Mouse (Mus musculus) adrenal gland, adult 8-10 months (tissue): Measurements from ENCODE around the gene Clec4a2. TPM values are rescaled to one million over a fixed set of nuclear protein-coding genes. Genes with fewer than 3 reads are reported as not detected.
"Not testable (repeated sequence)": the region's sequence is repeated elsewhere in the genome, so short reads cannot be mapped to it uniquely, and the experiment has no call there.

Source experiments
- DNase-seq: peaks from one replicate; pipeline ENCODE4 v3.0.0; 2022
- total RNA-seq, 4 experiments: library from RNA; stranded (reverse); gene quantifications; 2 replicates each; pipeline ENCODE4 v1.2.4; 2022

Gene Clec4a2
- 1 to 10 TPM; 3.5 to 7.4 (median 5.0) TPM for total RNA-seq

DNA sequence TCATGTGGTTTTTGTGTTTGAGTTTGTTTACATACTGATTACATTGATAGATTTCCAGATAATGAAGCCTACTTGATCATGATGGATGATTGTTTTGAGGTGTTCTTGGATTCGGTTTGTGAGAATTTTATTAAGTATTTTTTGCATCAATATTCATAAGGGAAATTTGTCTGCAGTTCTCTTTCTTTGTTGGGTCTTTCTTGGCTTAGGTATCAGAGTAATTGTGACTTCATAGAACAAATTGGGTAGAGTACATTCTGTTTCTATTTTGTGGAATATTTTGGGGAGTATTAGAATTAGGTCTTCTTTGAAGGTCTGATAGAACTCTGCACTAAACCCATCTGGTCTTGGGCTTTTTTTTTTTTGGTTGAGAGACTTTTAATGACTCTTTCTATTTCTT is at the start of gene Clec4a2:
Clec4a2 (plus strand) TSS at position 301 of the 400 bp plus-strand sequence.
- not testable (repeated sequence) for DNase-seq

DNA sequence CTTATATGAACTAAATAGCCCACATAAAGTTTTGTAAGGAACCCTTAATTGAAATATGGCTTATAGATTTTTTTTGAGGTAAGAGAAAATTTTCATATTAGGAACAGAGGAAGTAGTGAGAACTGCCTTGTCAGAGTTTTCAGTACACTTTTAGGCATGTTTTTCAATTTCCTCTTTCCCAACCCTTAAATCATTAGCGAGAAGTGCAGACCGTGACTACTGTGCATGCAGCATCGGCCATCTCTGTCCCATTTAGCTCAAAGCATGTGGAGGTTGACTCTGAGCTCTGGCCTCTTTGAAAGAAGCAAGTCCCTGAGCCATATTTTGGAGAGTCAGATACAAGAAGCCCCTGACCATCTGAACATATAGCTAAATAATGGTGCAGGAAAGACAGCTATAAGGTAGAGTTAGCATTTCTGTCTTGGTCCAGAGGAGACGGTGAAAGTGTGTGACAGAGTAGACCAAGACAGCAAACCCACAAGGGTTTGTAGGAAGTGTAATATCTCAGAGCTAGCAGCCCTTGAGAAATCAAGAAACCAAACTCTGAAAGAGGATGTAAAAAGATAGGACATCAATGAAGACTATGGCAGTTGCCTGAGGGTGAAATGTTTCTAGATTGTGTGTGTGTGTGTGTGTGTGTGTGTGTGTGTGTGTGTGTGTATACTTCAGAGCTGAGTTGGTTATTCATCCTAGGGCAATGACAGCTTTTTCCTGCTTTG is 10.9 kb upstream of the Clec4a2 start:
- DNase-seq, result no peak

DNA sequence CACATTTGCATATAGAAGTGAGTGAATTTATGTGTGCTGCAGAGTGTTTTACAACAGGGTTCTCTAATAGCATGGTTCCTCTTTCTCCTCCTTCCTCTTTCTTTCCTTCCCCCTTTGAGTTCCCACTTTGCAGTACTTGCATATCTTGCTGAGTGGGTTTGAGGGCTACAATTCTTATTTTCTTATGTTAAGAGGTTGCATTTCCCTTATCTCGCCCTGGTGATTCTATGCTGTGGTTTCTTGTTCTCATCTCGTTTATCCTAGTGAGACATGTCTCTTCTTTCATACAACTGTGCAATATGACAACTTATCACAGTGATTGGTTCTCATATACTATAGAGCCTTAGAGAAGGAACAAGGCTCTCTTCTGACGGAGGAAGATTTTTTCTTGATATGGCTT is 17.0 kb downstream of the Clec4a2 start:
- no peak for DNase-seq

DNA sequence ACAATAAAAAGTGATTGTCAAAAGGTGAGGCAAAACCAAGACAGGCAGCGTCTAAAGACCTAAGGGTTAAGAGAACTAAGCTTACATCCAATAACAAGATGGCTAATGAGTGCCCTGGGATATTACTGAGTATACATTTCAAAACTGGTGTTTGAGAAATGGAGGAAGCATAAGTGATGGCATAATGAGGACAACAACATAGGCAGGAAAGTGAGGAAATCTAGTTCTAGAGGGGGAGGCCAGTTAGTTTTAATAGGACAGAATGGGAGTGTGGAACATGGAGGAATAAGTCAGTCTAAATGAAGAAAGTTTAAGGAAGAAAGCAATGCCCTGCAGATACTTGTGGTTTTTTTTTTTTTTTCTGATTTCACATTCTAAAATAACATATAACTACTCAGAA is 20.9 kb downstream of the Clec4a2 start:
- no peak for DNase-seq

DNA sequence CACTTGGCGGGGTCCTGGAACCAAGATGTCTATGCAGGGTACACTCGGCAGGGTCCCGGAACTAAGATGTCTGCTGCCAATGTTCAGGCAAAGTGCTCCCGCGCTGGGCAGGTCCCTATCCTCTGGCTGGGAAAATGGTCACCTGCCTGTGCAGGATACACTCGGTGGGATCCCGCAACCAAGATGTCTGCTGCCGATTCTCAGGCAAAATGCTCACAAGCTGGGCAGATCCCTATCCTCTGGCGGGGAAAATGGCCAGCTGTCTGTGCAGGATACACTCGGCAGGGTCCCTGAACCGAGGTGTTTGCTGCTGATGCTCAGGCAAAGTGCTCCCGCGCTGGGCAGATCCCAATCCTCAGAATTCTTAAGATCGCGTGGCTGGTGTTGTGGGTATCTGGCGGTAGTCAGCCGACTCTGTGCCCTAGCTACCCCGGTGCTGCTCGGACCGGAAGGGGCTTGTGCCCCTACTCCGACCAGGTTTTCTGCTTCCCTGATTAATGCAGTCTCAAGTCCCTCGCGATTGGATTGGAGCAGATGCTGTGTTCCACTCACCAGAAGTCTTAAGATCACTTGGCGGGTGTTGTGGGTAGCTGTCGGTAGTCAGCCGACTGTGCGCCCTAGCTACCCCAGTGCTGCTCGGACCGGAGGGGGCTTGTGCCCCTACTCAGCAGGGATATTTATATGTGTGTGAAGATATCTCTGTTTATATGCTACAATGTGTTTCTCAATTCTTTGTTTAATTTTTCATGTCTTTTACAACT is 31.7 kb downstream of the Clec4a2 start:
- not testable (repeated sequence) for DNase-seq

- DNase-seq, result no peak
Measured at GRCm38 (mm10) chr6:123170106-123170505, 63.9 kb downstream of the Clec4a2 start.

- DNase-seq, result no peak
Measured at GRCm38 (mm10) chr6:123171040-123171439, 64.8 kb downstream of the Clec4a2 start.

- DNase-seq, result no peak
Measured at GRCm38 (mm10) chr6:123172593-123172992, 66.4 kb downstream of the Clec4a2 start, which contains the start of gene Clec4b2. Gene Clec4b2, plus strand, starts transcription at chr6:123172893.

DNA sequence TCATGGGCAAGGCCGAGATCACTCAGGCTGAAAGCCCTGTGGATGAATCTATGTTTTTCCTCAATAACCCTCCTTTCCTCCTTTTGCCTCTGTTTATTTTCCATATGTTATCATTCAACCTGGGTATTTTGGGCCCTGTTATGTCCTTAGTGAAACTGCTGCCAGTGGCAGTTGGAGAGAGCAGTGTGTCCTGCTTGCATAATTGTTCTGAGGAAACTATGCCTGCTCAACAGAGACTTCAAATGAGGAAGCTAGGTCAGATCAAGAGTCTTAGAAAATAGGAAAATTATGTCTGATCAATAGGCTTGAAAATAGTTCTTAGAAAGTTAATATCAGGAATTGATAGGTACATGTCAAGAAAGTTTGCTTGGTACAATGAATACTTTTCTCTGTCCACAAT is 69.3 kb downstream of the Clec4a2 start:
- no peak for DNase-seq

DNA sequence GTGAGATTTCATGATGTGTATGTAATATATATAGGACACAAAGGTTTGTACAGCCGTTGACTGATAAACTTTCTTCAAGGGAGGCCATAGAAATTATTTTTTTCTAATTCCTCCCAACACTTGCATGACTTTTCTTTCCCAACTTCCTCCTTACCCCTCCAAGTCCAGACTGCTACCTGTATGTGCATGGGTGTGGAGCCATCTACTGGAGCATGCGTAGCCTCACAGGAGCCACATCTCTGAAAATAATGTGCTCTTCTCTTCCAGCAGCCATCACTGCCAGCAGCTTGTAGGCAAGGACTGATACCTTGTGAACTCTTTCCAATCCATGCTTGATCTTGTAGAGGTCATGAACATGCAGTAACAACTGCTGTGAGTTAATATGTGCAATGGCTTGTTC is 78.6 kb downstream of the Clec4a2 start:
- not testable (repeated sequence) for DNase-seq

Other genes starting within 250 kb of the Clec4a2 start
- gene Necap1, start 232.0 kb upstream of the Clec4a2 start, total RNA-seq, result 10 to 100 TPM; 56.7 to 65.7 (median 58.1) TPM
- gene Clec4a1, start 184.6 kb upstream of the Clec4a2 start, total RNA-seq, result 1 to 10 TPM; 1.7 to 3.9 (median 3.3) TPM
- gene Clec4a3, start 153.9 kb upstream of the Clec4a2 start, total RNA-seq, result 1 to 10 TPM; 5.1 to 9.0 (median 6.4) TPM
- under 1 TPM in 2 of 4 experiments, not detected in 2; 0.40 to 0.46 TPM for gene Clec4a4, start 116.1 kb upstream of the Clec4a2 start, total RNA-seq
- 1 to 10 TPM in 2 of 4 experiments, under 1 TPM in 2; 0.46 to 2.3 (median 1.2) TPM for gene Clec4b1, start 56.5 kb upstream of the Clec4a2 start, total RNA-seq
- gene Clec4b2, start 66.5 kb downstream of the Clec4a2 start, total RNA-seq, result under 1 TPM in 3 of 4 experiments, not detected in 1; 0.20 to 0.59 (median 0.49) TPM
- 1 to 10 TPM in 3 of 4 experiments, not detected in 1; 2.4 to 3.0 (median 2.4) TPM for gene Clec4n, start 123.4 kb downstream of the Clec4a2 start, total RNA-seq
- gene Clec4d, start 155.7 kb downstream of the Clec4a2 start, total RNA-seq, result 1 to 10 TPM in 3 of 4 experiments, under 1 TPM in 1; 0.87 to 2.3 (median 1.5) TPM
- gene Clec4e, start 183.4 kb downstream of the Clec4a2 start, total RNA-seq, result under 1 TPM in 3 of 4 experiments, not detected in 1; 0.13 to 0.29 (median 0.21) TPM
- not detected for gene Vmn2r19, start 201.9 kb downstream of the Clec4a2 start, total RNA-seq